Mouse (Mus musculus) liver, adult 2 months (tissue): ENCODE results near the gene Gm43191.

Experiments used
- CTCF ChIP-seq: fragments of 200-500 bp; IDR thresholded peaks from 2 replicates; pipeline ENCODE4 v1.5.1; 2011; ENCODE audit warnings: low read depth, low read length, control low read depth
- POLR2A ChIP-seq: fragments of 200-500 bp; IDR thresholded peaks from 2 replicates; pipeline ENCODE4 v1.6.1; 2011; ENCODE audit warnings: low read length, control low read depth; ENCODE audit not compliant: insufficient read depth; ENCODE audit errors: extremely low read depth

DNA sequence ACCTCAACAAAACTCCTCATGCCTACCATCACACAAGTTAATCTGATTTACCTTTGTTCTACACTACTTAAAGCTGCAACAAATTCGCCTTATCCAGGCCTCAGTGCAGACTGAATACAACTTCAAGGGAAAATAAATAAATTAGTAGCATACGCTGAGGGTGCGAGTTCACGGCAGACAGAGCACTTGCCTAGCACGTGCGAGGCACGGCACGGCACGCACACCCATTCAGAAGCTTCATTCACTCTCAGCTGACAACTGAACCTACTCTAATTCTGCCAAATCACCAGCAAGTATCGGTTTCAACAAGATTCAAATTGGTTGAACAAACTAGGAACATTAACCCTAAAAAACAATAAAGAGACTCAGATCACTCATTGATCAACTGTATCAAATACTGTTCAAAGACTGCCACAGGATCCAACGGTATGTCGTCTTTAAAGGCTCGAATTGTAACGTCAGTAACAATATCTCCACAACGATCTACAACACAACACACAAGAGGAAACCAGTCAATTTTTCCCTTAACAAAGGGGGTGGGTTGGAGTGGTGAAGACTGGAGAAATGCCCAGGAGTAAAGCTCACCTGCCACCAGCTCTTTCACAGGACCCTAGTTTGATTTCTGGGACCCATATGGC, 22.0 kb downstream of the Gm43191 start:
- TF ChIP-seq CTCF = no peak
- TF ChIP-seq POLR2A = no peak
